Mouse (Mus musculus): ENCODE measurements around the gene Zscan21.

GRCm38 (mm10) chr5:138118041-138118440 is 1.3 kb downstream of the Zscan21 start:
- no peak for TF ChIP-seq CTCF (IDR thresholded peaks at IDR 0.05; ENCODE audit: low read depth)
- no peak for TF ChIP-seq EP300 (IDR thresholded peaks at IDR 0.05; ENCODE audit: low read depth)
